Mouse (Mus musculus) E14TG2a.4 (cell line): ENCODE measurements around the gene Mpg.
A peak's percentile ranks its signal among the peaks of the same experiment; 100 is the strongest.

Source experiments
- H3K27me3 ChIP-seq: 2 replicates; pipeline ENCODE4 v1.6.1; 2014; ENCODE audit warnings: low read length, control low read depth; ENCODE audit not compliant: insufficient read depth
- H3K36me3 ChIP-seq: 2 replicates; pipeline ENCODE4 v1.6.1; 2014; ENCODE audit warnings: low read length, control low read depth; ENCODE audit not compliant: insufficient read depth
- H3K4me1 ChIP-seq: replicated peaks from 2 replicates; pipeline ENCODE4 v1.6.1; 2014; ENCODE audit warnings: low read depth, low read length, control low read depth
- H3K4me3 ChIP-seq: replicated peaks from 2 replicates; pipeline ENCODE4 v1.5.1; 2014; ENCODE audit warnings: mild to moderate bottlenecking, low read length
- H3K9me3 ChIP-seq: 2 replicates; pipeline ENCODE4 v1.6.1; 2014; ENCODE audit warnings: low read length, control low read depth
- CTCF ChIP-seq: conservative IDR thresholded peaks from 2 replicates; pipeline ENCODE4 v1.5.1; 2014; ENCODE audit warnings: low read length
- NANOG ChIP-seq: IDR thresholded peaks from 2 replicates; pipeline ENCODE4 v1.6.1; 2014; ENCODE audit warnings: borderline replicate concordance, low read length, mixed read lengths
- POU5F1 ChIP-seq: IDR thresholded peaks from 2 replicates; pipeline ENCODE4 v1.6.1; 2014; ENCODE audit warnings: low read length, borderline replicate concordance

Mpg gene

DNA sequence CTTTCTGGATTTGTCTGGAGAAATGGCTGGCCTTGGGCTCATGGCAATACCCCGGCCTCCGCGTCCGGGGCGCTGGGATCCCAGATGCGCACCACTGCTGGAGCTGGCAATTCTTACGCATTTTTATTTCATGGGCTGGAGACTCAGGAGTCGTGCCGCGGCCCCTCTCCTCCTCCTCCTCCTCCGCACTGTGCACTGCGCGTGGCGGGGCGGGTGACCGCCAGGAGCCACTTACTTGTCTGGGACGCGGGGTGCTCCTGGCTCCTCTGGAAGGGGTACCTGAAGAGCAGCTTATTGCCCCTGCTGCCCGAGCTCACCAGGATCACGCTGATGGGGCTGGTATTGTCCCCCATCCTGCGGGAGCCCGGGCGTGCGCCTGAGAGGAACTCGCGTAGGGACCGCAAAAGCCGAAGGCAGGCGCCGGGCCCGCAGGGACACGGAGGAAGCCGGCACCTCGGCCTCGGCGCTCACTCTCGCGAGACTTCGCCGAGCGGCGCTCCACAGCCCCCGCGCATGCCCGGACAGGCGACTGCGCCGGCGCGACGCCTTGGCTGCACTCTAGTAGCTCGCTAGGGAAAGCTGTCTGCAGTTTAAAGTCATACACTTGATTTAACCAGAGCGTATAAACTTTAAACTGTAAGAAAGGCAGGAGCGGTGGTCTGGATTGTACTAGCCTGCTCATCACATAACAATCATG, 41.0 kb downstream of the Mpg start, which contains the start of gene Nprl3:
Gene Nprl3 (minus strand): TSS at position 520 of the 697 bp plus-strand sequence.
- peaks cover 32% of the 10 kb centered on the region for H3K27me3 ChIP-seq
- H3K36me3 ChIP-seq, result peaks cover 12% of the 10 kb centered on the region
- H3K9me3 ChIP-seq, result no peaks in the 10 kb centered on the region
- peak within 1 kb of the TSS; percentile 90 for H3K4me3 ChIP-seq
- no peak for TF ChIP-seq POU5F1
- no peak for TF ChIP-seq CTCF
- TF ChIP-seq NANOG, result no peak
- peaks cover 25% of the 10 kb centered on the region for H3K4me1 ChIP-seq

DNA sequence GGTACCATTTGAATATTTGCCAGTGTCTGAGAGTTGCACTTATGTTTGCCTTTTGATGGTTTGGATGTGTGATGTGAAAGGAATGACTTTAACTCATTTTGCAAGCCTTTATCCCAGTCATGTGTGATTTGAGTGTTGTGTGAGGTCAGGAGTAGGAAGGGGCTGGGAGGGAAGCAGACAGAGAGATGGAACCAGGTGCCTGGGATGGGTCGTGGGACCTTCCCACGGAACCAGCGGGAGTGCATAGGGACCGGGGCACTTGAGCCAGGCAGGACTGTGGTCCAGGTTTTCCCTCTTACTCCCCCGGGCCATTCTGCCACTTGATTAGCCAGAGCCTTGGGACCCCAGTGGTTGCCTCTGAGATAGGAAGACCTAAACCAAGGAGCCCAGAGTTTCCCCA, 41.7 kb downstream of the Mpg start:
- no peak for TF ChIP-seq POU5F1
- no peak for TF ChIP-seq CTCF
- TF ChIP-seq NANOG, result no peak
- peaks cover 20% of the 10 kb centered on the region for H3K4me1 ChIP-seq
- peak overlapping the region; percentile 90 for H3K4me3 ChIP-seq

DNA sequence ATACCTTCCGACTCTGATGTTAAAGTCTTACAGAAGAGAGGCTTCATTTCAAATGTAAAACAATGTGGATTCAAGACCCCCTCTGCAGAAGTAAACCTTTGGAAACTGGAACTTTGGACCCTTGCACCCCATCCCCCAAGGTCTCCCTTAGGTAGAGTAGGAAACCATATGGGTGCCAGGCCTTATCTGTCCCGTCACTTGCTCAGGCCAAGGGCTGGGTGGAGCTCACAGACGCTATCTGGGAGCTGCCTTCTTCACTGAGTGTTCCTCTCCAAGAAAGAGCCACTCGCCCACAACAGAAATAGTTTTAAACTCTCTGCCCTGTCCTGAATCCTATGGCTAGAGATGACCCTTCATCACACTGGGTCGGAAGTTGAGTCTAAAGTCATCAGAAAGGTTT, 42.6 kb downstream of the Mpg start:
- no peak for TF ChIP-seq CTCF
- TF ChIP-seq NANOG, result no peak
- TF ChIP-seq POU5F1, result no peak
- Histone ChIP-seq H3K4me1 (peaks cover 16% of the 10 kb centered on the region), H3K9me3 (no peaks in the 10 kb centered on the region), H3K36me3 (0 out of 2 replicates have a peak, but pooled peaks cover 3% of the 10 kb centered on the region), H3K27me3 (peaks cover 33% of the 10 kb centered on the region), H3K4me3 (no peak overlapping the region)

More for the DNA sequence above, 41.7 kb downstream of the Mpg start:
- H3K27me3 ChIP-seq, result peaks cover 33% of the 10 kb centered on the region
- no peaks in the 10 kb centered on the region for H3K9me3 ChIP-seq
- peaks cover 6% of the 10 kb centered on the region for H3K36me3 ChIP-seq

DNA sequence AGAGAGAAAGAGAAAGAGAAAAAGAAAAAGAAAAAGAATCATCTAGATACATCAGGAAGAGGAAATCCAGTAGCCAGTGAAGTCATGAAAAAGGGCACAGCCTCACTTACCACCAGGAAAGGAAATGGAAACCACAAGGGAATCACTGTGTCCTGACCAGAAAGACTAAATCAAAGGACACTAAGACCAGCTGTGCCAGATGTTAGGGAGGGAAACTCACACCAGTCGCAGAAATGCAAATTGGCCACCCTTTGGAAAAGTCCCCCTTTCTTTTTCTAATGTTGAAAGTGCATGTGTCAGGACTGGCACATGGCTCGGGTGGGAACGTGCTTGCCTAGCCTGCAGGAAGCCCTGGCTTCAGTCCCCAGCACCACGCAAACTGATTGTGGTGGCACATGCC, 44.9 kb downstream of the Mpg start:
- Histone ChIP-seq H3K4me1 (peaks cover 12% of the 10 kb centered on the region), H3K9me3 (no peaks in the 10 kb centered on the region), H3K36me3 (no peaks in the 10 kb centered on the region), H3K4me3 (no peak overlapping the region), H3K27me3 (peaks cover 46% of the 10 kb centered on the region)
- TF ChIP-seq POU5F1, result no peak
- no peak for TF ChIP-seq NANOG
- TF ChIP-seq CTCF, result no peak

DNA sequence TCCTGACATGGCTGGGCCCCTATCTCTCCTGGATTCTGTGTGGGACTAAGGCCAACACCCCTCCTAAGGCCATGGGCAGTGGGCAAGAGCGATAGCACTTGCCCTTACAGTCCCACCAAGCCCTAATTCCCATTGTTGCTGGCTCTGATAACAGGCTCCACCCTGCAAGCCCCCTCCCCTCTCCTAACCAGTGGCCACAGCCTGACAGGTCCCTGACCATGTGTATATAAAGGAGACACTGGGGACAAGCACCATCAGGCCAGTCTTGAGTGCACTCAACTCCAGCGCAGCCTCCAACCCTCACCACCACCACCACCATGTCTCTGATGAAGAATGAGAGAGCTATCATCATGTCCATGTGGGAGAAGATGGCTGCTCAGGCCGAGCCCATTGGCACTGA, 50.0 kb downstream of the Mpg start, which contains the start of gene Hba-x:
Gene Hba-x (plus strand): TSS at position 54 of the 400 bp plus-strand sequence.
- peaks cover 74% of the 10 kb centered on the region for H3K27me3 ChIP-seq
- TF ChIP-seq CTCF (no peak), NANOG (no peak), POU5F1 (no peak)
- H3K4me1 ChIP-seq, result peaks cover 14% of the 10 kb centered on the region
- H3K9me3 ChIP-seq, result no peaks in the 10 kb centered on the region
- H3K36me3 ChIP-seq, result no peaks in the 10 kb centered on the region
- H3K4me3 ChIP-seq, result no peak within 1 kb of the TSS

DNA sequence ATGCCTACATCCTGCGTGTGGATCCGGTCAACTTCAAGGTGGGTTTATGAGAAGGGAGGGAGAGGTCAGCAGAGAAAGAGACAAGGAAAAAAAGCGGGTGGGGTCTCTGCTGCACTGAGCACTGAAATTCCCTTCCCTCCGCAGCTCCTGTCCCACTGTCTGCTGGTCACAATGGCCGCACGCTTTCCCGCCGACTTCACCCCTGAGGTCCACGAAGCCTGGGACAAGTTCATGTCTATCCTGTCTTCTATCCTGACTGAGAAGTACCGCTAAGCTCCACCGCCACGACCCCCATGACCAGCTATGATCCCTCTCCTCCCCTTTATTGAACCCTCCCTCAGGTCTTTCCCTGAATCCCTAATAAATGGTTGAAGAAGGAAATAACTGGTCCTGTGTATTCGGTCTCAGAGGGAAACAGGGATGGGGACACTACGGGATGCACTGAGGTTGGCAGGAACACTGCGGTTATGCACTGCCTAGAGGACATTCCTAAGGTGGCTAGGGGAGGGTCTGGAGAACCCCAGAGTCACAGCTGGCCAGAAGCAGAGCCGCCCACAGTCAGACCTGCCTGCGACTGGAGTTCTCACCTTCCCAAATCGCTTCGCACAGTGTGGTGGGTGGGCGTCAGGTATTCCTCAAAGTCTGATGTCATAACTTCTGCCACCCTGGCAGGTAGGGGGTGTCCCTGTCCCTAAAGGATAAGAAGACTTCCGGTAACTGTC, 51.6 kb downstream of the Mpg start:
- no peak for TF ChIP-seq NANOG
- TF ChIP-seq CTCF, result no peak
- TF ChIP-seq POU5F1, result no peak
- Histone ChIP-seq H3K9me3 (no peaks in the 10 kb centered on the region), H3K4me1 (peaks cover 14% of the 10 kb centered on the region)

DNA sequence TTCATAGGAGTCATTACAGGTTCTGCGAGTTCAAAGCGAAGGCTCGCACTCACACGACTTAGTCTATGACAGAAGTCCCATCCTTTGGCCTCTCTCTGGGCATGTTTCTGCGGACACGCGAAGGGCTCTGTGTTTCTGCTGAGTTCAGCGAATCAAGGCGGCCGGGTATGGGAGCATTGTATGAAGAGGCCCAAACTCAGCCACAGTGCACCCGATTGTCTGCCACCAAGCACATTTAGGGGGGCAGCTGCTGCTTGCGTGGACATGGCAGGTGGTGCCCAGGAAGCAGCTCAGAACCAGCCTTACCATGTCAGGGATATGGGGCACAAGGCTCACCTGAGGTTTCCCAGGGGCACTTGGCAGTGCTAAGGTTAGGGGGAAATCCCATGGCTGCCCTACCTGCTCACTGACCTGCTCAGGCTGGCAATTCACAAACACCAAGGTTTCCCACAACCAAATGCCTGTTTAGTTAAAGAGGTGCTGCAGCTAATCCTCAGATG, 52.2 kb downstream of the Mpg start:
- TF ChIP-seq NANOG, result no peak
- no peak for TF ChIP-seq CTCF
- no peak for TF ChIP-seq POU5F1
- H3K4me3 ChIP-seq, result no peak overlapping the region; the same call in 1 of the 2 replicates
- H3K9me3 ChIP-seq, result no peaks in the 10 kb centered on the region
- no peaks in the 10 kb centered on the region for H3K36me3 ChIP-seq
- H3K4me1 ChIP-seq, result peaks cover 14% of the 10 kb centered on the region
- H3K27me3 ChIP-seq, result peaks cover 74% of the 10 kb centered on the region

More for the DNA sequence above, 51.6 kb downstream of the Mpg start:
- peaks cover 74% of the 10 kb centered on the region for H3K27me3 ChIP-seq
- peak overlapping the region; percentile 54 for H3K4me3 ChIP-seq
- H3K36me3 ChIP-seq, result no peaks in the 10 kb centered on the region

DNA sequence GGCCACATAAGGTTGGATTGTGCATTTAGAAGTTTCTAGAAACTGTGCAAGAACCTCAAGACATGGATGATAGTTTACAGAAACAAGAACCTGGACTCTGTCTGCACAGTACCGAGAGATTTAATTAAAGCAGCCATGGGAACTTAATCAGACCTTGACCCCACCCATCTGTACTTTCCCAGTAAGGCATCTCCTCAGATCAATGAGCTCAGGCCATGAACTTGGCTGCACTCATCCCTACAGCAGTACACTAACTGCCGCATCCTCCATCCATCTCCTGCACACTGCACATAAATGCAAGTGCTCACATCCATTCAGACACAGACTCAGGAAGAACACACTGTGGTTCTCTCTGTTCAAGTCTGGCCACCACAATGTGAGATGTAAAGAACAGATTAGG, 54.3 kb downstream of the Mpg start:
- Histone ChIP-seq H3K27me3 (peaks cover 67% of the 10 kb centered on the region), H3K4me3 (no peak overlapping the region), H3K4me1 (peaks cover 14% of the 10 kb centered on the region), H3K9me3 (no peaks in the 10 kb centered on the region), H3K36me3 (no peaks in the 10 kb centered on the region)
- TF ChIP-seq POU5F1 (no peak), CTCF (no peak), NANOG (no peak)
